Mouse (Mus musculus): ENCODE measurements around the gene Ugt8a.

- no peak for TF ChIP-seq CTCF (IDR thresholded peaks at IDR 0.05; ENCODE audit: extremely low read depth, insufficient read depth, insufficient read length, insufficient replicate concordance)
- TF ChIP-seq POLR2A (IDR thresholded peaks at IDR 0.05; ENCODE audit: low read depth, low read length) = no peak
These were observed 17.5 kb downstream of the Ugt8a start for GRCm38 (mm10) chr3:125920876-125921275.
